Mouse (Mus musculus): ENCODE data around the gene Krt7. TPM values are rescaled to one million over a fixed set of nuclear protein-coding genes. Genes with fewer than 3 reads are reported as not detected.

Krt7 gene
- total and polyA plus RNA-seq, 3 experiments, result 0.55 to 2.5 (median 0.81) TPM

DNA sequence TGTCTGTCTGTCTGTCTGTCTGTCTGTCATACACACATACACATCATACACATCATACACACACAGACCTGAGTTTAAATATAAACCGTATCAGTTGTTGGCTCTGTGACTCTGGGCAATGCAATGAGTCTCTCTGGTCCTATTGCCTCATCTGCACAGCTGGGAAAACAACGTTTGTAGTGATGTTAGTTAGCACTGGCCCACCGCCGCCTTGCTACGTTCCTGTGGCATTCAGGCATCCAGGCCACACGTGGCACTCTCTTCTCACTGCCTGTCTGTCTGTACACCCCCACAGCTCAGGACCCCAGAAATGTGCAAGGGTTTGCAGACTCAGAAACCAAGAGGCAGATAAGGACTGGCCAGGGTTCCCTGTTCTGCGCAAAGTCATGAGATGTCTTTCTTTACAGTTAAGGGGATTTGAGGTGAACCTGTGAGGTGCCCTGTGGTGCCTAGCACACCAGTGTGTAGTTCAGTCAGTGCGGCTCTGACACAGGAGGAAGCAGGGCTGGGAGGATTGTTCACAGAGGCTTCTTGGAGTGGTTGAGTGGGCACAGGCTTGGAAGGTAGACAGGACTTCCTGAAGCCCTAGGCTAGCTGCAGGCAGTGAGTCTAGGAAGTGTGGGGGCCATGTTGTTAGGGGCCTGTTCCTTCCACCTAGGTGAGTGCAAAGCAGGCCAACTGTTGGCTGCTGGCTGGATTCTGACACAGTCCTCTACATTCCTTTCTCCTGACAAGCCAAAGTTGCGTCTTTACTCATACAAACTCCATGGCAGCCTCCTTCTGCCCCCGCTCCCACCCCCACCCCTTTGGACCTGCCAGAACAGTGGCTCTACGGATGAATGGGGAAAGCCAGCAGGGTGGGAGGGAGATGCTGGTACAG is 42.1 kb upstream of the Krt7 start:
- dilution Hi-C loops (cut with MboI; ENCODE audit: extremely low pct_ligation_motif_present, extremely low pct_unique_long_range_greater_than_20kb, low sequenced_read_pairs), result no loop called here
- Histone ChIP-seq H3K9me3 (replicated peaks; ENCODE audit: low read length) (no peaks in the 10 kb centered on the region), H3K36me3 (replicated peaks in 1 of 2; ENCODE audit: control insufficient read depth in 1 of 2, insufficient read depth in 1 of 2, low read length in 1 of 2) (no peaks in the 10 kb centered on the region), H3K27me3 (replicated peaks) (peaks cover 77% of the 10 kb centered on the region), H3K4me3 (replicated peaks in 1 of 3; ENCODE audit: low read depth in 2 of 3, low read length in 2 of 3, poor library complexity in 1 of 3) (no peak overlapping the region), H3K79me2 (replicated peaks; ENCODE audit: control insufficient read depth, extremely low read depth, insufficient read depth, poor library complexity, severe bottlenecking) (no peaks in the 10 kb centered on the region), H3K4me2 (ENCODE audit: insufficient read depth, low read depth, poor library complexity, severe bottlenecking) (no peak overlapping the region), H3K4me1 (ENCODE audit: control insufficient read depth in 1 of 2, insufficient read depth in 2 of 2) (peaks cover 0 to 23% of the 10 kb centered on the region in 2 experiments; a peak in 2 of 4 replicates), H3K9ac (ENCODE audit: insufficient read depth, low read depth) (no peak overlapping the region), H3K27ac (ENCODE audit: insufficient read depth, low read depth) (no peak overlapping the region)
- no peak for DNase-seq (ENCODE audit: extremely low read depth)
- TF ChIP-seq ZC3H11A (IDR thresholded peaks at IDR 0.05; ENCODE audit: low read depth, low read length) (no peak), MAFK (IDR thresholded peaks at IDR 0.05; ENCODE audit: insufficient replicate concordance, low read length) (no peak), E2F4 (IDR thresholded peaks at IDR 0.05; ENCODE audit: insufficient replicate concordance, low read depth, low read length) (no peak), ETS1 (conservative IDR thresholded peaks at IDR 0.05; ENCODE audit: low read depth, low read length) (no peak), JUND (conservative IDR thresholded peaks at IDR 0.05; ENCODE audit: low read depth, low read length) (no peak), MYC (IDR thresholded peaks at IDR 0.05; ENCODE audit: low read depth, low read length) (no peak), POLR2AphosphoS2 (IDR thresholded peaks at IDR 0.05; ENCODE audit: low read depth, low read length) (no peak), RCOR1 (conservative IDR thresholded peaks at IDR 0.05; ENCODE audit: low read depth, low read length) (no peak), CHD1 (IDR thresholded peaks at IDR 0.05; ENCODE audit: low read depth, low read length) (no peak), ZMIZ1 (IDR thresholded peaks at IDR 0.05; ENCODE audit: low read depth, low read length) (no peak)
- in situ Hi-C loops (cut with MboI; ENCODE audit: low pct_ligation_motif_present, low pct_unique_long_range_greater_than_20kb, low sequenced_read_pairs), result no loop called here

- H3K27me3 ChIP-seq (replicated peaks), result peaks cover 82% of the 10 kb centered on the region
- TF ChIP-seq MYC (IDR thresholded peaks at IDR 0.05; ENCODE audit: low read depth, low read length), result no peak
- no peak for TF ChIP-seq E2F4 (IDR thresholded peaks at IDR 0.05; ENCODE audit: insufficient replicate concordance, low read depth, low read length)
- no peak for TF ChIP-seq NELFE (IDR thresholded peaks at IDR 0.05; ENCODE audit: low read depth, low read length)
- no peak for TF ChIP-seq CTCF (conservative IDR thresholded peaks at IDR 0.05 in 1 of 2, IDR thresholded peaks at IDR 0.05 in 1 of 2; ENCODE audit: low read depth in 2 of 2, low read length in 2 of 2)
- no peak for TF ChIP-seq CHD2 (IDR thresholded peaks at IDR 0.05; ENCODE audit: low read length)
- TF ChIP-seq KAT2A (IDR thresholded peaks at IDR 0.05; ENCODE audit: insufficient replicate concordance, low read length), result no peak
- TF ChIP-seq TCF12 (IDR thresholded peaks at IDR 0.05; ENCODE audit: low read depth, low read length), result no peak
- no peak for TF ChIP-seq SMC3 (IDR thresholded peaks at IDR 0.05; ENCODE audit: low read depth, low read length)
- no peak for TF ChIP-seq MAX (IDR thresholded peaks at IDR 0.05; ENCODE audit: low read length)
- TF ChIP-seq RCOR1 (conservative IDR thresholded peaks at IDR 0.05; ENCODE audit: low read depth, low read length), result no peak
- TF ChIP-seq USF1 (IDR thresholded peaks at IDR 0.05; ENCODE audit: low read depth, low read length), result no peak
- no peak for TF ChIP-seq IRF4 (IDR thresholded peaks at IDR 0.05; ENCODE audit: low read depth, low read length)
- TF ChIP-seq RAD21 (IDR thresholded peaks at IDR 0.05; ENCODE audit: low read depth, low read length), result no peak
- no peak for TF ChIP-seq EP300 (IDR thresholded peaks at IDR 0.05; ENCODE audit: low read length)
- no peak for TF ChIP-seq ZNF384 (IDR thresholded peaks at IDR 0.05; ENCODE audit: low read depth, low read length)
- no peak for DNase-seq (ENCODE audit: extremely low read depth)
Observed at GRCm38 (mm10) chr15:101369382-101370100, 41.3 kb upstream of the Krt7 start.

More at GRCm38 (mm10) chr15:101369382-101370100, 41.3 kb upstream of the Krt7 start:
- dilution Hi-C loops (cut with MboI; ENCODE audit: extremely low pct_ligation_motif_present, extremely low pct_unique_long_range_greater_than_20kb, low sequenced_read_pairs), result no loop called here
- no peak overlapping the region for H3K4me3 ChIP-seq (replicated peaks in 1 of 3; ENCODE audit: low read depth in 2 of 3, low read length in 2 of 3, poor library complexity in 1 of 3)
- H3K4me2 ChIP-seq (ENCODE audit: insufficient read depth, low read depth, poor library complexity, severe bottlenecking), result no peak overlapping the region
- in situ Hi-C loops (cut with MboI; ENCODE audit: low pct_ligation_motif_present, low pct_unique_long_range_greater_than_20kb, low sequenced_read_pairs), result no loop called here
- H3K4me1 ChIP-seq (ENCODE audit: control insufficient read depth in 1 of 2, insufficient read depth in 2 of 2), result peaks cover 0 to 19% of the 10 kb centered on the region in 2 experiments; a peak in 2 of 4 replicates
- no peaks in the 10 kb centered on the region for H3K36me3 ChIP-seq (replicated peaks in 1 of 2; ENCODE audit: control insufficient read depth in 1 of 2, insufficient read depth in 1 of 2, low read length in 1 of 2)
- no peaks in the 10 kb centered on the region for H3K79me2 ChIP-seq (replicated peaks; ENCODE audit: control insufficient read depth, extremely low read depth, insufficient read depth, poor library complexity, severe bottlenecking)
- H3K27ac ChIP-seq (ENCODE audit: insufficient read depth, low read depth), result no peak overlapping the region
- no peak overlapping the region for H3K9ac ChIP-seq (ENCODE audit: insufficient read depth, low read depth)
- no peaks in the 10 kb centered on the region for H3K9me3 ChIP-seq (replicated peaks; ENCODE audit: low read length)
